Mouse (Mus musculus): Measurements from ENCODE around the gene Slc22a6.

GRCm38 (mm10) chr19:8572485-8572884, 45.4 kb upstream of the Slc22a6 start:
- no peak for TF ChIP-seq CTCF (IDR thresholded peaks at IDR 0.05; ENCODE audit: control insufficient read depth, insufficient read depth, insufficient replicate concordance, low read depth, low read length)
- TF ChIP-seq POLR2A (IDR thresholded peaks at IDR 0.05; ENCODE audit: control insufficient read depth, low read depth, low read length), result no peak
